Mouse (Mus musculus): ENCODE measurements around the gene Lcn9.

The Lcn9 gene

GRCm38 (mm10) chr2:25847226-25847625 lies 24.3 kb downstream of the Lcn9 start, which contains the start of gene Sohlh1:
TSS of gene Sohlh1 (minus strand) at chr2:25847248.
- DNase-seq (ENCODE audit: low read depth, low spot score), result no peak

- DNase-seq (ENCODE audit: low read depth, low spot score), result no peak
These were observed 27.4 kb downstream of the Lcn9 start for GRCm38 (mm10) chr2:25850330-25850729.

- peak; percentile 29 for DNase-seq (ENCODE audit: low read depth, low spot score)
These were observed 29.7 kb downstream of the Lcn9 start for GRCm38 (mm10) chr2:25852626-25853025.

- no peak for DNase-seq (ENCODE audit: low read depth, low spot score)
These were observed 31.0 kb downstream of the Lcn9 start for GRCm38 (mm10) chr2:25853998-25854397.

- DNase-seq (ENCODE audit: low read depth, low spot score), result no peak
These were observed 36.9 kb downstream of the Lcn9 start for GRCm38 (mm10) chr2:25859891-25860290.

- DNase-seq (ENCODE audit: low read depth, low spot score), result no peak
These were observed 39.1 kb downstream of the Lcn9 start for GRCm38 (mm10) chr2:25862038-25862437.

GRCm38 (mm10) chr2:25862696-25863270 lies 39.8 kb downstream of the Lcn9 start:
- DNase-seq (ENCODE audit: low read depth, low spot score), result peak; percentile 13

- peak; percentile 17 for DNase-seq (ENCODE audit: low read depth, low spot score)
These were observed 40.6 kb downstream of the Lcn9 start, which contains the start of gene Kcnt1 for GRCm38 (mm10) chr2:25863337-25864131. TSS of gene Kcnt1 (plus strand) at chr2:25863734.

- DNase-seq (ENCODE audit: low read depth, low spot score), result no peak
These were observed 41.3 kb downstream of the Lcn9 start for GRCm38 (mm10) chr2:25864230-25864629.

GRCm38 (mm10) chr2:25865412-25865811 lies 42.5 kb downstream of the Lcn9 start:
- DNase-seq (ENCODE audit: low read depth, low spot score), result peak; percentile 79

- DNase-seq (ENCODE audit: low read depth, low spot score), result peak; percentile 48
These were observed 43.7 kb downstream of the Lcn9 start for GRCm38 (mm10) chr2:25866656-25867055.
